Mouse (Mus musculus): ENCODE results near the gene Qpctl.

- TF ChIP-seq POLR2A (IDR thresholded peaks at IDR 0.05; ENCODE audit: extremely low read depth, insufficient read depth, low read length) (no peak), CTCF (IDR thresholded peaks at IDR 0.05; ENCODE audit: extremely low read depth, insufficient read depth, low read length) (no peak)
These were observed 16.7 kb upstream of the Qpctl start, which contains the start of gene Gipr for GRCm38 (mm10) chr7:19165656-19166423.
